Mouse (Mus musculus) thymus, postnatal 10 days (tissue): ENCODE data around the gene Lrrc3c.
A peak's percentile ranks its signal among the peaks of the same experiment; 100 is the strongest.

ENCODE experiments used
- DNase-seq, 2 experiments: peaks; one replicate each; pipeline ENCODE4 v3.0.0; 2021; ENCODE audit warnings: low spot score in 2 of 2

Lrrc3c gene

GRCm38 (mm10) chr11:98597991-98598390 is at the start of gene Lrrc3c:
Gene Lrrc3c (plus strand): TSS chr11:98598291.
- no peak for DNase-seq

- DNase-seq, result no peak
These were observed 48.7 kb upstream of the Lrrc3c start for GRCm38 (mm10) chr11:98549363-98549762.

- peak; percentile 20 to 31 for DNase-seq
These were observed 47.6 kb upstream of the Lrrc3c start for GRCm38 (mm10) chr11:98550311-98550974.

- peak; percentile 93 to 97 for DNase-seq
These were observed 46.9 kb upstream of the Lrrc3c start, which contains the start of gene Zpbp2 for GRCm38 (mm10) chr11:98550975-98551828. Gene Zpbp2 (plus strand): TSS chr11:98551097.

GRCm38 (mm10) chr11:98553966-98554365 is 44.1 kb upstream of the Lrrc3c start:
- DNase-seq, result no peak

GRCm38 (mm10) chr11:98555124-98555700 is 42.9 kb upstream of the Lrrc3c start:
- DNase-seq, result no peak

GRCm38 (mm10) chr11:98560942-98561341 is 37.1 kb upstream of the Lrrc3c start:
- no peak for DNase-seq

- DNase-seq, result no peak
These were observed 35.1 kb upstream of the Lrrc3c start for GRCm38 (mm10) chr11:98563025-98563424.

- no peak for DNase-seq
These were observed 34.1 kb upstream of the Lrrc3c start for GRCm38 (mm10) chr11:98563921-98564414.

- DNase-seq, result peak in 1 of 2 experiments; percentile 41
These were observed 29.8 kb upstream of the Lrrc3c start for GRCm38 (mm10) chr11:98568326-98568725.

- DNase-seq, result no peak
These were observed 28.6 kb upstream of the Lrrc3c start for GRCm38 (mm10) chr11:98569461-98569860.

- no peak for DNase-seq
These were observed 20.3 kb upstream of the Lrrc3c start for GRCm38 (mm10) chr11:98577776-98578175.

- DNase-seq, result no peak
These were observed 17.6 kb upstream of the Lrrc3c start for GRCm38 (mm10) chr11:98580301-98581121.

- DNase-seq, result no peak
These were observed 16.6 kb upstream of the Lrrc3c start for GRCm38 (mm10) chr11:98581286-98582029.

- no peak for DNase-seq
These were observed 16.1 kb upstream of the Lrrc3c start for GRCm38 (mm10) chr11:98582030-98582388.

GRCm38 (mm10) chr11:98582551-98583264 is 15.4 kb upstream of the Lrrc3c start:
- DNase-seq, result no peak

- DNase-seq, result no peak
These were observed 14.9 kb upstream of the Lrrc3c start for GRCm38 (mm10) chr11:98583265-98583552.

- DNase-seq, result peak in 1 of 2 experiments; percentile 31
These were observed 14.5 kb upstream of the Lrrc3c start for GRCm38 (mm10) chr11:98583571-98583970.

- DNase-seq, result no peak
These were observed 13.9 kb upstream of the Lrrc3c start for GRCm38 (mm10) chr11:98584146-98584545.

- no peak for DNase-seq
These were observed 13.4 kb upstream of the Lrrc3c start for GRCm38 (mm10) chr11:98584629-98585177.
